Mouse (Mus musculus) layer of hippocampus, postnatal 14 days (tissue): Measurements from ENCODE around the gene Tmem247. TPM values are rescaled to one million over a fixed set of nuclear protein-coding genes. Genes with fewer than 3 reads are reported as not detected.
A peak's percentile ranks its signal among the peaks of the same experiment; 100 is the strongest.

ENCODE experiments used
- DNase-seq, 2 experiments: peaks; one replicate each; pipeline ENCODE4 v3.0.0; 2021 to 2022; ENCODE audit warnings: low spot score in 2 of 2, mixed read lengths in 1 of 2
- long read RNA-seq, 2 experiments: library from polyadenylated mRNA; stranded (forward); transcript quantifications; one replicate each; pipeline ENCODE4 v2.0.0; 2021
- total RNA-seq, 2 experiments: library from RNA; stranded (reverse); gene quantifications; 2 replicates each; pipeline ENCODE4 v1.2.3; 2021

Tmem247 gene
- total RNA-seq, result not detected
- long read RNA-seq, experiment 1, result 0 reads
- long read RNA-seq, experiment 2, result 0 reads

DNA sequence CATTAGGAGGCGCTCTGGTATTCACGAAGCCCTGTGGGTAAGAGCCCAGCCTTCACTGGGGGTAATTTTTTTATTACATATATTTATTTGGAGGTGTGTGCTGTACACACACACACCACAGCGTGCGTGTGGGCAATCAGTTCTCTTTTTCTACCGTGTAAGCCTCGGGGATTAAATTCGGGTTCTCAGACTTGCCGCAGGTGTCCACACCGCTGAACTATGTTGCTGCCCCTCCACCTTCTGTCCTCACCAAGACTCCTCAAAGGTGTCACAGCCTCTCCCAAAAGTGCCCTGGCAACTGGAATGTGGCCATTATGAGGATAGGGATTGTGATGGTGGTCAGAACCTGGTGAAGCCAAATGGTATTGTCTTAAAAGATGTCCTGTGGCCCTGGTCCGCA, at the start of gene Tmem247:
Tmem247 (plus strand) TSS at position 301 of the 400 bp plus-strand sequence.
- DNase-seq, result no peak

DNA sequence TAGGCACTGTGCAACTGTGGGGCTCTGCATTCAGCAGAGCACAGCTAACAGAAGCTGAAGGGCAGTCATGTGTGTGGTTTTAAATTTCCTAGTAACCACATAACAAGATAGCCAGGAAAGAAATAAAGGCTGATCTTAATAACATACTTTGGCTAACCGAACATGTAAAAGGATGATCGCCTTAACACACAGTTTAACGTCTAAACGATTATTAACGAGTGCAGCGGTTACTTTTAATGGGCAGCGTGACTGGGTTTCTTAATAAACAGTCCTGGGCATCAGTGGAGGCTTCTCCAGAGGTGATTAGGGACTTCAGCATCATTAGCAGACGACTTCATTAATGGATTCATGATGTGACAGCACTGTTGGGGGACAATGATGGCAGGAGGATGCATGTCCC, 46.6 kb upstream of the Tmem247 start:
- DNase-seq, result no peak

DNA sequence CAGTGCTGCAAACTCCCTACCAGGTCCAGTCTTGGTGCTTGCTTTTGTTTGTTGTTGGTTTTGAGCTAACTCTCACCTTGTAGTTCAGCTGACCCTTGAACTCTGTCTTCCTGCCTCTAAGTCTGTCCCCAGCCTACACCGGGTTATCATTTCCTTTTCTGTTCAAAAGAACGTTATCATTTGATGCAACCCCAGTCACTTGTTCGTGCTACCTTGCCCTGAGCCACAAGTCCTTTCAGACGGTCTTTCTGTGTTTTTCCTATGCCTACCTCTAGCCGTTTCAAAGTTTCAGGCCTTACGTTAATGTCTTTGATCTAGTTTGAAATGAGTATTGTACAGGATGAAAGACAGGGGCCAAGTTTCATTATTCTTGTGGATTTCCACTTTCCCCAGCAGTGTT, 44.5 kb upstream of the Tmem247 start:
- no peak for DNase-seq

DNA sequence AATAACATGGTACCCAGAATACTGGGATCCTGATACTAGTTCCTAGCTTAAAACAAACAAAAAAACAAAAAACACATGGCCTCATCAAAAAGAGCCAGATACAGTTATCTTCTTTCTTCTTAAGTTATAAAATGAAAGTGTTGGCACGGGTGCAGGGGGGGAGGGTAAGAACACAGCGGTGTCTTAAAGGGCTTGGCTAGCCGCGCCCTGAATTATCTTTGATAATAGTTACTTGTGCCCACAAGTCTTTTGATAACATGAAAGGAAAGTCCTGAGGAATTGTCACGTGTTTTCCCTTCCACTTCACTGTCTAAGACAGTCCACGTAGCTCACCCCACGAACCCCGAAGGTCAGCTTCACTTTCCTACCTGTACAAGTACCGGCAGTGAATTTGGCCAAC, 40.2 kb upstream of the Tmem247 start:
- DNase-seq, result no peak

DNA sequence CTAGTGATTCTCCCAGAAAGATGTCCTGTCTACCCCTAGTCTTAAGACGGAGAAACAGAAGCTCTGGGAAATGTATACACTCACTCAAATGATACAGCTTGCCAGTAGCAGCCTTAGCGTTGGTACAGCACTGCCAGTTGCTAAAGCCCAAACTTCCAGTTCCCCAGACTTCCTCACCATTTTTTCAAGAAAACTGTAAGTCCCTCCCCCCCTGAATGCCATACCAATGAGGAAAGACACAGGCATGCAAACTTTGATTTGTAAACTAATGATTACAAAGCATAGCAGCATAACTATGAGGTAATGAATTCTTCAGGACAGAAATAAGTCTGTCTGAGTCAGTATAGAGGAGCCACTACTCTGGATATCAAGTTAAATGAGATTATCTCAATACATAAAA, 39.4 kb upstream of the Tmem247 start:
- no peak for DNase-seq

DNA sequence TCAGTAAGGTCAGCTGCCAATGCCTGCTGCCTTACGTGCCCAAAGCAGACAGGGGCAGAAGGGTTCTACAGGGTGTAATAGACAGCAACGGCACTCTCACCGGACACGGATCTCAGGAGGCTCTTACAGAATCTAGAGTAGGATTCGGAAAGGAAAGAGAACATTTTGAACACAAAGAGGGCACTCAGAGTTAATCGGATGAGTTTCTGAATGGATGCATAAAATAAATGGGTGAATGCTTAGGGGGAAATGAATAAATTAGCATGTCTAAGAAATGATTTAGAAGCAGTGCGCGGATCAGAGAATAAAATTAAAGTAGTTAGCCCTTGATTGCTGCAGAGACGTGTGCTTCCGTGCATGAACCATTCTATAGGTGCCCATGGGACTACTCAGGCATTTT, 37.1 kb upstream of the Tmem247 start:
- no peak for DNase-seq

DNA sequence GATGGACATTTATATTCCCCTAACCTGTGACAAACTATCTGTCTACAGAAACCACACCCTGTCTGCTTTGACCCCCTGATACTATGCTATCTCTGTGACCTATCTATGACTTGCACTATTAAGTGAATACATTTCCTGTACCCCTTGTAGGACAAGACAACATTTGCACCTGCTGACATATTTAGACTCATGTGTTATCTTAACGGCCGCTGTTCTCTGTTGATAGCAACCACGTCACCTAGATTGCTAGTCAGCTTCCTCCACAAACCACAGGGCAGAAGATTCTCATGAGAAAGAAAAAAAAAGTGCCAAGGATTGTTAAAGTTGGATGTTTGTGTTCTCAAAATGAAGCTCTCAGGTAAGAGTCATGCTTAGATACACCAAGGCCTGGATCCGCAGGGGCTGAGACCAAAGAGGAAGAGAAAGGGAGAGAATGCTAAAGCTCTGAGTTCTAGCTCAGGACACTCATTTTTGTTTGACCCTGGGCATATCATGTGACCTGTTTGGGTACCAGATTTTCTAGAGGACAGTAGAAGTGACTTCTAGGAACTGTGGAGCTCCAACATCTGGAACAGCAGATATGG, 36.6 kb upstream of the Tmem247 start:
- DNase-seq, result no peak

DNA sequence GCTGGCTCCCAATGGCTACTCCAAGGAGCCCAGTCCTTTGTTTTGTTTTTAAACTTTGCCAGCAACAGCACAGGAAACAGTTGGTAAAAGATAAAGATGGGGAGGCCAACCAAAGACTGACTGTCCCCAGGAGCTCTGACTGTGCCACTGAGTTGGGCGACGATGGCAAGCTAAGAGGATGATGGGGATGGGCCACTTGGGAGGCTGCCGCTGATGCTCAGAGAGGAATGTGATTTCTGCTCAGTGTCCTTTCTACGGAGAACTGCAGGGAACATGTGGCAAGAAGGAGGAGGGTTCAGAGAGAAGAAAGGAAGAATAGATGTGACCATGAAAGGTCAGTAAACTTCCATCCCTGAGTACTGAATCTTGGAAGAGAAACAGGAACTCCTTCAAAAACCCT, 22.0 kb upstream of the Tmem247 start:
- DNase-seq, result no peak

DNA sequence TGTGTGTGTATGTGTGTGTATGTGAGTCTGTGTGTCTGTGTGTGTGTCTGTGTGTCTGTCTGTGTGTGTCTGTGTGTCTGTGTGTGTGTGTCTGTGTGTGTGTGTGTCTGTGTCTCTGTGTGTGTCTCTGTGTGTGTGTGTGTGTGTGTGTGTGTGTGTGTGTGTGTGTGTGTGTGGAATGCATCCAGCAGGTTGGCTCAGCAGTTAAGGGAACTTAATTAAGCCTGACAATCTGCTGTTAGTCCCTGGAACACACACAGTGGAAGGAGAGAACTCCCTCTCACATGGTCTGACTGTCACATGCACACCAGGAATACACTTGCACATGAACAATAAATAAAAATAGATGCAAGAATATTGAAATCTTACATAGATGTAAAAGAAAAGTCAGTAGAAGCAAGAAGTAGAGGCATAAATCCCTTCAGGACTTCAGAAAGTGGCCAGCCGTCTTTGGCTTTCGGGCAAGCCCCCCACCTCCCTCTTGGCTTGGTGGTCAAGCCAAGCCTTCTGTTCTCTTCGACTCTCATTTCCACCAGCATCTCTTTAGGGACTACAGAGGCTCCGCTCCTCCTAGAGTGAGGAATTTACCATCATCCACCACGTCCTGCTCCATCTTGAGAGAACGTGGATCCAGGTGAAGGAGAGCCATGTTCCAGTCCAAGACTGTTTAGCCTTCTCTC, 19.5 kb upstream of the Tmem247 start:
- no peak for DNase-seq

DNA sequence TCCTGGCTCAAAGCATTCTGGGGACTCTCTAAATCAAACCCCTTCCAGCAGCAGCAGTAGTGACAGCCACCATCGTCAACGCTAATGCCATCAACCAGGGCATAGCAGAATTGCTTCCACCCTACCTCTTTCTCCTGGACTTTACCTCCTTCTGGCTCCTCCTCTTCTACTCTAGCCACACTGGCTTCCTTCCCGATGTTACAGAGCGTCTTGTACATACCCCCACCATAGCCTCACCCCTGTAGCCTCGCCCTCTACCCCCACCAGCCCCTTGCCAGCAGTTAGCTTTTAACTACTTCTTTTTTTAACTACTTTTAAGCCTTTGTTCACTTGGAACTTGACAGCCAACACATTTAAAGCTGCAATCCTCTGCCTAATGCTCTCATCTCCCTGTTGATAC, 17.3 kb upstream of the Tmem247 start:
- no peak for DNase-seq

DNA sequence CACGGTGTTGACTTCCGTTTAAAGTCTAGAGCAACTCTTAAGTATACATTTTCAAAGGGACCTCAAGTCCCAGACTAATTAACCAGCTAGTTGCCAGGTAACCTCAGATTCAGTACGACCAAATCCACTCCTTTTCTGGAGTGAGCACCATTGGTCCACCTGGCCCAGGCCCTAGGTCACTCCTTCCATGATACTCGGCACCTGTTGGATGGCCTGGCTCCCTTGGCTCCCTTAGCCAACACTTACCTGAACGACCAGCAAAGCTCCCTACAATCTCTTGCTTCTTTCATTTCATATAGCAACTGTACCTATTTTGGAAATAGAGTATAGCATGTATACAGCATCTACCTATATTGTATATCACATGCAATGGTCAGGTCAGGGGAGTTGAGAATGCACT, 16.6 kb upstream of the Tmem247 start:
- no peak for DNase-seq

DNA sequence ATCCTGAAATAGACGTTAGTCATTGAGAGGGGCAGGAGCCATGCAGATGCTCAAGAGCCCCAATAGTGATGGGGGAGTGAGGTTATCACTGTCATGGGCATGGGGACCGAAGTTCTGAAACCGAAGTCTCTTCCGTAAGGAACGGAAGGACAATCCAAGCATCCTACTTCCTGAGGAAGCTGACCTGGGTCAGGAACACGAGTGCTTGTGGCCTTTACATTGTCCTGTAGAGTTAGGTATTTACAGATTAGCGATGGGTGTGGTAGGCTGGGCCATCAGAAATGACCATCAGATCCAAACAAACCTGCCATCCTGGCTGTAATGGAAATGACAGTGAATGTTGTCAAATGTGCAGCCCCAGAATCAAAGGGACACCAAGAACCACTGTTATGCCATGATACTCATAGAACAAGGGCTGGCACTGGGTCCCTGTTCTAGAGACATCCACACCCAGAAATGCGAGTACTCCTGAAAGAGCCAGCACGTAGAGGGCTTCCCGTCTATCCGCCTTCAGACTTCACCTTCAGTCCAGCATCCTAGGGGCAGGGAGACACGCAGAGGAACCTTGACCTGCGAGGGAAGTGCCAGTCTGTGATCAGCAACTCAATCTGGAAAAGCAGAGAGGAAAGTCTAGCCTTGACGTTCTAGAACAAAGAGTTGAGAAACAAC, 14.6 kb upstream of the Tmem247 start:
- DNase-seq, result no peak

DNA sequence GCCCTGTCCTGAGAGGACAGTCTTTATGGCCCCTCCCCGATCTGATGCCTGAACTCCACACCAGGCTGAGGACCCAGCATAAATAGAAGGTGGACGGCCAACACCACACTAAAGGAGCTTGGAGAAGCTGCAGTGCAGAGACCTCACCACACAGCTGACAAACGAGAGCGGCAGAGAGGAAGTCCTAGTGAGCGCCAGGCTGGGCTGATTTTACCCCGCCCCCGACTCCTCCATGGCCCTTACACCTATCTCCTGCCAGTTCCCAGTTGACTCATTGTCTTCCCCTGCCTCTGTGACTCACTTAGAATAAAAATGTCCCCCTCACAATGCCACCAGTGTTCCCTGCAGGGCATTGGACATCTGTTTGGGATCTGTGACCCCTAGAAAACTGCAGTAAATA, 13.6 kb upstream of the Tmem247 start:
- peak in 1 of 2 experiments; percentile 48 for DNase-seq

DNA sequence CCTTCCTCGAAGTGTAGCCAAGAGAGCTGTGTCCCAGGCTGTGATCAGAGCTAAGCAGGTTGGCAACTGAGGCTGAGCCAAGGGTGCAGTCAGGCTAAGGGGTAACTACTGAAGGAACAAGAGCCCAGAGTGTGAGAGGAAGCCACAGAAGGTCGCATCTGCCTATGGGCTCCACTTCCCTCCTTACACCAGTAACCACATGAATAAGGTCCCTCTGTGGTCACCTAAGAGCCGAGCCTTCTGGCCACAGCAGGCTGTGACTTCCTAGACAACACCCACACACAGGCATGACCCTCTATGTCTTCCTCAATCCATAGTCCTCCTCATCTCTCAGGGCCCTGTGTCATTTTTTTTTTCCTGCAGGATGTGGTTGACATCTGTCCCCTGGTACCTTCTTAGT, 12.9 kb upstream of the Tmem247 start:
- no peak for DNase-seq

DNA sequence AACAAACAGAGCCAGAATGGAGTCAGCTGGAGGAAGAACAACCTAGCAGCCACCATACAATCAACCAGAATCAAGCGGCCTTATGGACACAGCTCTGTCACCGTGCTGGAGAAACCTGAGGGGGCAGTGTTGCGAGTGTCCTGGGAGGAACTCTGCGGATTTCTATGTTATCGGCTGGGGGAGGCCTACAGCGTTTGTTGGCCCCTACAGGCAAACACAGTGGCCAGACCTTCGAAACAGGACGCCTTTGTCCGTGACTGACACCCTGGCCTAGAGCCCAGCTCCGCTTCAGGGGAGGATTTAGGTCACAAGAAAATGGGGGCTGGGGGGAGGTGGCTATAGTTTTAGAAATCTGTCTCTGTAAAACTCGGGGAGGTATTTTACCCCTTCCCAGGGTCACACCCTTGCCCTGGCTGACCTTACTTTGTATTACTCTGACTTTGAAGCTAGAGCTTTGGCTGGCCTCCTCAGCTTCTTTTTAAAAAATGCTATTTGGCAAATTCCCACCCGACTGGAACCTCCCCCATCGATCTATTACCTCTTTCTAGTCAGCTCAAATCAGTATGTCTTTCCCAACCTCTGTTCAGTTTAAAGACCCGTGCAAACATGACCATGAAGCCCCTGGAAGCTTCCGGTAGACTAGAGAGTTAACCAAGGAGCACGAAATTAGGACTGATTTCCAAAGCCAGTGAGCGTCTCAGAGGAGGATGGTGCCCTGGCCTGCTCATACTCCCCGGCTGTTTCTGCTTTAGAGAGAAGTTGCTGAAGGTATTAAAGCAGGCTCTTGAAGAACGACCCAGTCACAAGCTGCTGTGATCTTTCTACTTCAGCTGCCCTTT, 11.6 kb upstream of the Tmem247 start:
- DNase-seq, result peak; percentile 49 to 76

DNA sequence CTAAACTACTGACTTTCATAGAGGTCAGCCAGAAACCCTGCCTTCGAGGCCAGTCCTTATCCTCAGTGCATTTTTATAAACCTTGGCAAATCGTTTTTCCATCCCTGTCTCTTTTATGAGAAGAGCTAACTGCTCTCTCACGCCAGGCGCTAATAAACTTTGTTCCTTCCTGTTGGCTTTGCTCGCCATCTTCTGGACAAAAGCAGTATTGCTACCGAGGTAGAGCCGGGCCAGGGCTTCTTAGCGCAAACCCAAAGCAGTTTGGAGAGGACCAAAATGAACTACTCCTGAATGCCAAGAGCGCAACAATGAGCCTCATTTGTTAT, 11.0 kb upstream of the Tmem247 start:
- peak; percentile 90 to 91 for DNase-seq

DNA sequence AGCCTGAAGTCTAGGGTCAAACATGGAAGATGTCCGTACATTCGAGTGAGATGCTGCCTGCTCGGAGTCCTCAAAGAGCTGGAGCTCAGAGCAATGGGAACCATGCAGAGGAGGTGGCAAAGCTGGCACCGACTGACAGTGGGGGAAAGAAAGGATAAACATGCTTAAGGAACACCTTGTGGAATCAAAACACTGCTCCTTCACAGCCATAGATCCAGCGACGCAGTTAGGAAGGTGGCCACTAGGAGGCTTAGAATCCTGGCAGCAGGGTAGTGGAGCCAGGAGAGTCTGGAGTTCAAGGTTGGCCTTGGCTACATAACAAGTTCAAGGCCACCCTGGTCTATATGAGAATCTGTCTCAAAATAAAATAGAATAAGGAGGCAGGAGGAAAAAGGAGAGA, 10.5 kb upstream of the Tmem247 start:
- no peak for DNase-seq

DNA sequence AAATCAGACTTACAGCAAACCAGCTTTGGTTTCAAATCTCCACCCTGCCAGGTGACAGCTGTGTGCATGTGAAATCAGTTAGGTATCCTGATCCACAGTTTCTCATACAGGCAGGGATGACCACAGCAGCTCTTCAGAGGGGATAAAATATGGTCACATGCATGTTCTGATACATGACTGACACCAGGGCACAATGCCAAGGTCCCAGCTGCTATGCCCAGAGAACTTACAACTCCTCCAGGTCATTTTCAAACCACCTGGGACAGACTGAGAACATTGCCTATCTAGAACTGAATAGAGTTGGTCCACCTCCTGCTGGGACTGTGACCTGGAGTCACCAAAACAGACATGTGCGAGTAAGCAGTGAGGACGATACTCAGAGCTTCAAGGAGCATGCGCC, 10.1 kb upstream of the Tmem247 start:
- DNase-seq, result no peak

DNA sequence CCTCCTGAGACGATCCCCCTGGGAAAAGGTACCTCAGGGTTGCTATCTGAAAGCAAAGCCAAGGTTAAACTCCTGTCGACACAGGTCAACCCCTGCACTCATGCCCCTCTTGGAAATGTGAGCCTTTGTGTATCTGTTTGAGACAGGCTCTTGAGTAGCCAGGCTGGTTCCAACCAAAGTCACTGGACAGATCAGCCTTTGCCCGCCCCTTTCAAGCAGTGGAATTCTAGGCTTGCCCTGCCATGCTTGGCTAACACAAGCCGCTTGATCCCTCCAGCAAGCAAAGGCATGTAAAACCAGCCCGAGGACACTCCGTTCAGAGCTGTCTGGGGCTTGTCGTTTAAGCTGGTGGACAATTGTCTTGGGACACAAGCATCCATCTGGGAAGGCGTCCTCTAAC, 8.8 kb upstream of the Tmem247 start:
- DNase-seq, result no peak

DNA sequence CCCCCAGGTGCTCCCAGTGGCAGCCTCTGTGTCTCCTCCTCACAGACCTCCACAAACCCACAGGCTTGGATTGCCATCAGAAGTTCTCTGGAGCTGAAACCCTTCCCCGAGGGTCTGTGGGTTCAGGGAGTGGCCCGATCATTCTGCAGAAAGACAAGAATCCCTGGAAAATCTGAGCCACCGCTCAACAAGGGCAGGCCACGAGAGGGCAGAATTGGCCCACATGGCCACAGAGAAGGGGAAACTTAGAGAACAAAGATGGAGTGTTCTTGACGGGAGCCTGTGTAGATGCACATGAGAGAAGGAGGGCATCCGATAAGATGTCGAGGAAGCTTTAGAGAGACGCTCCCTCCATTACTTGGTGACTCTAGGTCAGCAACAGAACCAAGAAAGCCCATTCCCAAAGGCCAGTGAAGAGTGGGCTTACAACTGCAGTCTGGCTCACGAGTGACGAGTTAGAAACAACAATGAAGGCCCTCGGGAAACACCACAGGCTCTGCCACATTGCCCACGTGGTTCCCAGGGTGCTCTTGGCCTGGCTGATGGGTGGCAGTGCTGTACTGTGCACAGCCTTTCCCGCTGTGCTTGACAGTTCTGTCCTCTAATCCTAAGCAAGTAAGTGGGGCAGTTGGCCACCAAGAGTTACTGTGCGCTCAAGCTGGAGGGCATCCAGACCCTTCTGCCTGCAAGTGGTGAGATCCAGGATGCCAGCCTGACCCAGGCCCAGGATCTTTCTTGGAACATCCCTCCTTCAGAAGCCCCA, 7.2 kb upstream of the Tmem247 start:
- DNase-seq, result peak; percentile 61 to 65

DNA sequence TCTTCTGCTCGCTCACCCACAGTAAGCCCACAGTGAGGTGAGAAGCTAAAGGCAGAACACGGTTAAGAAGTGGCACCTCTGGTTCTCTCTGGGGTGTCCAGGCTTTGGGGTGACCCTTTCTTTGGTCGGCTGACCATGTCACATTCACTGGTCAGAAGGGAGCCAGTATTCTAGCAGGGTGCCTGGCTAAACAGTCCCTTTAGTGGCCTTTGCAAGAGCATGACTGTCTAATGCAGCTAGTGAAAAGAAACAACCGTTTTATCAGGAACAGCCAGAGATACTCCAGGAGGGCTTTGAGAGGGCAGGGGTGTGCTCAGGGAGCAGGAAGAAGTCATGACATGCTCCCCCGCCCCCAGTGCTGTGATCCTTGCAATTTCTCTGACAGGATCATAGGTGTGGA, 5.9 kb upstream of the Tmem247 start:
- DNase-seq, result peak in 1 of 2 experiments; percentile 1
